Mouse (Mus musculus): Measurements from ENCODE around the gene Ccl25.
"Not testable (repeated sequence)": the region's sequence is repeated elsewhere in the genome, so short reads cannot be mapped to it uniquely, and the experiment has no call there.

Gene Ccl25

GRCm38 (mm10) chr8:4335678-4336077 lies 10.7 kb downstream of the Ccl25 start:
- DNase-seq (ENCODE audit: extremely low read depth, low read depth, low spot score), result no peak

DNA sequence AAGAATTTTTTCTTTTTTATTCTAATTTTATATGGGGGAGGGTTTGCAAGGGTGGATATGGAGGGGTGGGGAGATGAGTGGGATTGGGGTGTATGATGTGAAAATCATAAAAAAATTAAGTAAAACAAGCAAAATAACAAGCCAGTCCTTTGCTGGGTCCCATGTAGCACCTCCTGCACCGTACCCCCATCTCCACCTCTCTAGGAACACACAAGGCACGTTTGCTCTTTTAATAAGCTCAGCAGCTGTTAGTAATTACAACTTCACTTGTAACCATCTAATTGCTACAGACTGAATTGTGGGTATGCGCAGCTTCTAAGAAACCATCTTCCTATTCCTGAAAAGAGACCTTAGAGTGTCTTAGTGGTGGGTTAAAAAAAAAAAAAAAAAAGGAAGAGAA lies 15.2 kb downstream of the Ccl25 start:
- no peak for DNase-seq (ENCODE audit: extremely low read depth, low read depth, low spot score)

DNA sequence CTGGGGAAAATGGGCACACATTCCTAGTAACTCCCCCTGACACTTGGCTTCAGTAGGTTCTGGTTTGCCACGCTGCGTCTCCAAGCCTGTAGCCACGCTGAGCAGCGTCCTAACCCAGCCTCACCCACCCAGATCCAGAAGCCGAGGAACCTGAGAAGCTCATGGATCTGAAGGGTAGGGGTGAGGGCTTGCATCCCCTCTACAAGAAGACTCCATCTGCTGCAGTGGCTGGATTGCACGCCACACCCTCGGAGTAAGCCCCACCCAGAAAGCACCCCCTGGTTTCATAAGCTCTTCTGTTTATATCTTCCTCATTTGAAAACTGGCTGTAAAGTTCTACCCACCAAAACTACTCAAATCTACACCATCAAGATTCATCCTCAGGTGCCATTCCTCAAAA lies 22.7 kb downstream of the Ccl25 start:
- DNase-seq (ENCODE audit: extremely low read depth, low read depth, low spot score), result no peak

DNA sequence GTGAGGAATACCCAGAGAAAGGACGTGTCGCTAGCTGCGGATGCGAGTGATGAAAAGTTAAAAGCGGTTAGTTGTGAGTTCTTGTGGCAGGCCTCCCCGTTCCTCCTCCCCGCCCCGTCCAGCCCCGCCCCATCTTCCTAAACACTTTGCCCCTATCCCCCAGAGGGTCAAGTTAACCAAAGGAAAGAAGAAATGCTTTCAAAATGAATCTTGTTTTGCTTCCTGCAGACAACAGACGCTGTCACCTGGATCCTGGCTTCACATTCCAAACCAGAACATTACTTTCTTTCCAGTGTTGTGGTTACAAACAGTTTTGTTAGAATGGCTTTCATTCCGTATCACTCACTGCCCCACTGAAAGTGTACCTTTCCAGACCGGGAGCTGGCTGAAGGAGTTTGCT lies 23.3 kb downstream of the Ccl25 start:
- DNase-seq (ENCODE audit: extremely low read depth, low read depth, low spot score), result no peak

DNA sequence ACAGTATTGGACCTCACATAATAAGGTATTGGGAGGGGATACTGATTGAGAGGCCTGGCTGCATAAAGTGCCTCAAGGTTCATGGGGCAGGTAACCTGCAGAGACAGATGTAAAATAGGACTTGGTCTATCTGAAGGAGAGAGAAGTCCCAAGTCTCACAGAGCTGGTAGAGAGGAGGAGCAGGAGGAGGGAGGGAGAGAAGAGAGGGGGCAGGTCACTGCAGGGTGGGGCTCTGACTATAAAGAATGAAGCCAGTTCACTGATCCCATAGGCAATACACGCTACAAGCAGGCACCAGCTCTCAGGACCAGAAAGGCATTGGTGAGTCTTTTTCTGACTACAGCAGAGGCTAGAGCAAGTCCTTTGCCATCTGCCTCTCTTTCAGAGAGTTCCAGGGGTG lies 24.3 kb downstream of the Ccl25 start:
- DNase-seq (ENCODE audit: extremely low read depth, low read depth, low spot score), result no peak

DNA sequence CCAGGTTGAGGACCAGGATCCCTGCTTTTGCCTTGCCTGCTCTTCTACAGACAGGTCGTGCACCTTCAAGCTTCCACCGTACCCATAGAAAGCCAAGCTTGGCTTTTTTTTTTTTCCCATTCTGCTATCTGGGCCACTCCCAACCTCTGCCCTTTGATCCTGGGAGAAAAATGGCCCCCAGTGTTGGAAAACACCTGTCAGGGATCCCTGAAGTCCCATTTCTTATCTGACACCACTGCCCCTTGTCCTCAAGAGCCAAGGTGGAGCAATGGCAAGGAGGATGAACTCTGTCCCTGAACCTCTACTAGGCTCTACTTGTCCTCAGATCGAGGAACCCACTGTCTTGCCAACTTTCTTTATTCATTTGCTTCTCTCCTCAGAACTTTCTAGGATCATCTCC lies 25.6 kb downstream of the Ccl25 start:
- DNase-seq (ENCODE audit: extremely low read depth, low read depth, low spot score), result no peak

GRCm38 (mm10) chr8:4352562-4352961 lies 27.6 kb downstream of the Ccl25 start:
- DNase-seq (ENCODE audit: extremely low read depth, low read depth, low spot score), result not testable (repeated sequence)

DNA sequence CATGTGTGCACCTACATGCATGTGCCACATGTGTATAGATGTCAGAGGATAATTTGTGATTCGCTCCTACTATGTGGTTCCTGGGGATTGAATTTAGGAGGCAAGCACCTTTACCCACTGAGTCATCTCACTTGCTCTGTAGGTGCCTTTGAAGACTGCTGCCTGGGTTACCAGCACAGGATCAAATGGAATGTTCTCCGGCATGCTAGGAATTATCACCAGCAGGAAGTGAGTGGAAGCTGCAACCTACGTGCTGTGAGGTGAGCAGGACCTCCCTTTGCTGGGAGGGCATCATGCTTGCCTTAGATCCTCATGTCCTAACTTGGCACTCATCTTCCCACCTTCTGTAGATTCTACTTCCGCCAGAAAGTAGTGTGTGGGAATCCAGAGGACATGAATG lies 28.7 kb downstream of the Ccl25 start:
- no peak for DNase-seq (ENCODE audit: extremely low read depth, low read depth, low spot score)

GRCm38 (mm10) chr8:4354516-4354915 lies 29.5 kb downstream of the Ccl25 start:
- DNase-seq (ENCODE audit: extremely low read depth, low read depth, low spot score), result no peak

GRCm38 (mm10) chr8:4355455-4355854 lies 30.4 kb downstream of the Ccl25 start:
- no peak for DNase-seq (ENCODE audit: extremely low read depth, low read depth, low spot score)

- DNase-seq (ENCODE audit: extremely low read depth, low read depth, low spot score), result no peak
These were observed 34.4 kb downstream of the Ccl25 start for GRCm38 (mm10) chr8:4359362-4359761.

GRCm38 (mm10) chr8:4360922-4361321 lies 35.9 kb downstream of the Ccl25 start:
- no peak for DNase-seq (ENCODE audit: extremely low read depth, low read depth, low spot score)

- no peak for DNase-seq (ENCODE audit: extremely low read depth, low read depth, low spot score)
These were observed 41.2 kb downstream of the Ccl25 start for GRCm38 (mm10) chr8:4366189-4366588.

- no peak for DNase-seq (ENCODE audit: extremely low read depth, low read depth, low spot score)
These were observed 42.8 kb downstream of the Ccl25 start for GRCm38 (mm10) chr8:4367808-4368207.

GRCm38 (mm10) chr8:4368470-4368869 lies 43.5 kb downstream of the Ccl25 start:
- DNase-seq (ENCODE audit: extremely low read depth, low read depth, low spot score), result no peak

GRCm38 (mm10) chr8:4370078-4370477 lies 45.1 kb downstream of the Ccl25 start:
- no peak for DNase-seq (ENCODE audit: extremely low read depth, low read depth, low spot score)

DNA sequence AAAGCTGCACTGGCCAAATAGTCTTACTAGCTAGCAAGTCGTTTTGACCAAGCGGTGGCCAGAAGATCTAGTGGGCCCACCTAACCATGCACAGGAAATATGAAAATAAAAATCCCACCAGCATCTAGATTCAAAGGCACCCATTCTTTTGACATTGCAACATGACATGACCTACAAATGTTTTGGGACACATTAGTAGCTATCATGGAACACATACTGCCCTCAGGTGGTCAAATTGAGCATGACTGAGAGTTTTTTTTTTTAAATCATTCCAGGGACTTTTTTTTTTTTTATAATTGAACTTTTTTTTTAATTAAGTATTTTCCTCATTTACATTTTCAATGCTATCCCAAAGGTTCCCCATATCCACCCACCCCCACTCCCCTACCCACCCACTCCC lies 47.6 kb downstream of the Ccl25 start:
- no peak for DNase-seq (ENCODE audit: extremely low read depth, low read depth, low spot score)

- DNase-seq (ENCODE audit: extremely low read depth, low read depth, low spot score), result no peak
These were observed 76.4 kb downstream of the Ccl25 start for GRCm38 (mm10) chr8:4401442-4401841.

- no peak for DNase-seq (ENCODE audit: extremely low read depth, low read depth, low spot score)
These were observed 79.2 kb downstream of the Ccl25 start for GRCm38 (mm10) chr8:4403960-4404879.

GRCm38 (mm10) chr8:4404880-4405261 lies 79.9 kb downstream of the Ccl25 start:
- no peak for DNase-seq (ENCODE audit: extremely low read depth, low read depth, low spot score)

- DNase-seq (ENCODE audit: extremely low read depth, low read depth, low spot score), result not testable (repeated sequence)
These were observed 83.4 kb downstream of the Ccl25 start for GRCm38 (mm10) chr8:4408425-4408824.
